Mouse (Mus musculus): ENCODE data around the gene Btbd9. TPM values are rescaled to one million over a fixed set of nuclear protein-coding genes. Genes with fewer than 3 reads are reported as not detected.
"Not testable (repeated sequence)": the region's sequence is repeated elsewhere in the genome, so short reads cannot be mapped to it uniquely, and the experiment has no call there.

The Btbd9 gene
- polyA plus RNA-seq, 1 experiment from 2014 or later = 56.0 TPM

GRCm38 (mm10) chr17:30549899-30550773 lies 26.2 kb downstream of the Btbd9 start:
- WGBS = 52% methylated on average over 9 of the region's 9 CpGs
- H3K36me3 ChIP-seq = no peaks in the 10 kb centered on the region
- H3K9me3 ChIP-seq = no peaks in the 10 kb centered on the region
- no peak overlapping the region for H3K27ac ChIP-seq
- no peaks in the 10 kb centered on the region for H3K27me3 ChIP-seq (replicated peaks)
- no peak for ATAC-seq (ENCODE audit: insufficient read depth, low FRiP score, low read depth)
- no peak overlapping the region for H3K9ac ChIP-seq
- H3K4me1 ChIP-seq = peaks cover 10% of the 10 kb centered on the region; the same call in 1 of the 2 replicates
- H3K4me3 ChIP-seq (replicated peaks) = no peak overlapping the region
- H3K4me2 ChIP-seq = no peak overlapping the region

GRCm38 (mm10) chr17:30539098-30539497 lies 37.2 kb downstream of the Btbd9 start:
- Histone ChIP-seq H3K9ac (no peak overlapping the region), H3K4me2 (no peak overlapping the region), H3K27ac (peak overlapping the region; percentile 48; the same call in 1 of the 2 replicates), H3K36me3 (no peaks in the 10 kb centered on the region), H3K27me3 (replicated peaks) (no peaks in the 10 kb centered on the region), H3K4me3 (replicated peaks) (no peak overlapping the region), H3K9me3 (no peaks in the 10 kb centered on the region), H3K4me1 (0 out of 2 replicates have a peak, but pooled peaks cover 5% of the 10 kb centered on the region)
- WGBS = 23% methylated on average over 8 of the region's 8 CpGs
- no peak for ATAC-seq (ENCODE audit: insufficient read depth, low FRiP score, low read depth)

- H3K27me3 ChIP-seq (replicated peaks) = no peaks in the 10 kb centered on the region
- 0 out of 2 replicates have a peak, but pooled peaks cover 5% of the 10 kb centered on the region for H3K4me1 ChIP-seq
- no peak for ATAC-seq (ENCODE audit: insufficient read depth, low FRiP score, low read depth)
- no peaks in the 10 kb centered on the region for H3K36me3 ChIP-seq
- H3K9me3 ChIP-seq = no peaks in the 10 kb centered on the region
- no peak overlapping the region for H3K4me2 ChIP-seq
- no peak overlapping the region for H3K9ac ChIP-seq
- H3K27ac ChIP-seq = no peak overlapping the region
- no peak overlapping the region for H3K4me3 ChIP-seq (replicated peaks)
- WGBS = 57% methylated on average over 5 of the region's 5 CpGs
Measured at GRCm38 (mm10) chr17:30536651-30537050, 39.6 kb downstream of the Btbd9 start.

- no peaks in the 10 kb centered on the region for H3K27me3 ChIP-seq (replicated peaks)
- no peak overlapping the region for H3K27ac ChIP-seq
- ATAC-seq (ENCODE audit: insufficient read depth, low FRiP score, low read depth) = no peak
- H3K9me3 ChIP-seq = no peaks in the 10 kb centered on the region
- no peak overlapping the region for H3K4me2 ChIP-seq
- H3K4me3 ChIP-seq (replicated peaks) = no peak overlapping the region
- H3K9ac ChIP-seq = no peak overlapping the region
- no peaks in the 10 kb centered on the region for H3K4me1 ChIP-seq
- H3K36me3 ChIP-seq = no peaks in the 10 kb centered on the region
- 92% methylated on average over 2 of the region's 2 CpGs for WGBS
Measured at GRCm38 (mm10) chr17:30533098-30533497, 43.2 kb downstream of the Btbd9 start.

GRCm38 (mm10) chr17:30530542-30530940 lies 45.7 kb downstream of the Btbd9 start:
- H3K27me3 ChIP-seq (replicated peaks) = no peaks in the 10 kb centered on the region
- no peak for ATAC-seq (ENCODE audit: insufficient read depth, low FRiP score, low read depth)
- 56% methylated on average over 4 of the region's 4 CpGs for WGBS

GRCm38 (mm10) chr17:30529632-30530541 lies 46.4 kb downstream of the Btbd9 start:
- Histone ChIP-seq H3K9me3 (no peaks in the 10 kb centered on the region), H3K36me3 (no peaks in the 10 kb centered on the region), H3K27ac (no peak overlapping the region), H3K4me3 (replicated peaks) (no peak overlapping the region), H3K9ac (no peak overlapping the region), H3K4me1 (peaks cover 4% of the 10 kb centered on the region; the same call in 1 of the 2 replicates), H3K27me3 (replicated peaks) (no peaks in the 10 kb centered on the region), H3K4me2 (no peak overlapping the region)
- WGBS = 75% methylated on average over 12 of the region's 12 CpGs
- ATAC-seq (ENCODE audit: insufficient read depth, low FRiP score, low read depth) = no peak

More at GRCm38 (mm10) chr17:30530542-30530940, 45.7 kb downstream of the Btbd9 start:
- no peaks in the 10 kb centered on the region for H3K36me3 ChIP-seq
- no peak overlapping the region for H3K27ac ChIP-seq
- no peak overlapping the region for H3K4me3 ChIP-seq (replicated peaks)
- H3K4me2 ChIP-seq = no peak overlapping the region
- no peak overlapping the region for H3K9ac ChIP-seq
- peaks cover 3% of the 10 kb centered on the region; the same call in 1 of the 2 replicates for H3K4me1 ChIP-seq
- no peaks in the 10 kb centered on the region for H3K9me3 ChIP-seq

- Histone ChIP-seq H3K4me3 (replicated peaks) (no peak overlapping the region), H3K27ac (no peak overlapping the region)
- 26% methylated on average over 6 of the region's 6 CpGs for WGBS
Measured at GRCm38 (mm10) chr17:30525405-30526295, 50.6 kb downstream of the Btbd9 start.

GRCm38 (mm10) chr17:30524451-30524850 lies 51.8 kb downstream of the Btbd9 start:
- 82% methylated on average over 7 of the region's 7 CpGs for WGBS
- ATAC-seq (ENCODE audit: insufficient read depth, low FRiP score, low read depth) = no peak
- no peaks in the 10 kb centered on the region for H3K36me3 ChIP-seq
- no peak overlapping the region for H3K4me2 ChIP-seq
- no peaks in the 10 kb centered on the region for H3K9me3 ChIP-seq
- no peak overlapping the region for H3K9ac ChIP-seq
- no peaks in the 10 kb centered on the region for H3K27me3 ChIP-seq (replicated peaks)
- no peak overlapping the region for H3K4me3 ChIP-seq (replicated peaks)
- peaks cover 4% of the 10 kb centered on the region; the same call in 1 of the 2 replicates for H3K4me1 ChIP-seq
- no peak overlapping the region for H3K27ac ChIP-seq

More at GRCm38 (mm10) chr17:30525405-30526295, 50.6 kb downstream of the Btbd9 start:
- Histone ChIP-seq H3K36me3 (no peaks in the 10 kb centered on the region), H3K9ac (no peak overlapping the region), H3K4me2 (no peak overlapping the region), H3K9me3 (no peaks in the 10 kb centered on the region), H3K27me3 (replicated peaks) (no peaks in the 10 kb centered on the region), H3K4me1 (peaks cover 4% of the 10 kb centered on the region; the same call in 1 of the 2 replicates)
- no peak for ATAC-seq (ENCODE audit: insufficient read depth, low FRiP score, low read depth)

- Histone ChIP-seq H3K9me3 (no peaks in the 10 kb centered on the region), H3K27ac (no peak overlapping the region), H3K9ac (no peak overlapping the region), H3K36me3 (no peaks in the 10 kb centered on the region), H3K4me1 (peaks cover 4% of the 10 kb centered on the region; the same call in 1 of the 2 replicates), H3K4me2 (no peak overlapping the region), H3K4me3 (replicated peaks) (no peak overlapping the region), H3K27me3 (replicated peaks) (no peaks in the 10 kb centered on the region)
- no peak for ATAC-seq (ENCODE audit: insufficient read depth, low FRiP score, low read depth)
- 77% methylated on average over 2 of the region's 2 CpGs for WGBS
Measured at GRCm38 (mm10) chr17:30523783-30524182, 52.5 kb downstream of the Btbd9 start.

GRCm38 (mm10) chr17:30522406-30523078 lies 53.7 kb downstream of the Btbd9 start:
- 90% methylated on average over 9 of the region's 9 CpGs for WGBS
- no peak overlapping the region for H3K9ac ChIP-seq

GRCm38 (mm10) chr17:30519172-30519512 lies 57.1 kb downstream of the Btbd9 start:
- ATAC-seq (ENCODE audit: insufficient read depth, low FRiP score, low read depth) = not testable (repeated sequence)
- WGBS = 83% methylated on average over 2 of the region's 2 CpGs

More at GRCm38 (mm10) chr17:30522406-30523078, 53.7 kb downstream of the Btbd9 start:
- H3K9me3 ChIP-seq = no peaks in the 10 kb centered on the region
- no peak for ATAC-seq (ENCODE audit: insufficient read depth, low FRiP score, low read depth)
- peaks cover 4% of the 10 kb centered on the region; the same call in 1 of the 2 replicates for H3K4me1 ChIP-seq
- no peak overlapping the region for H3K4me3 ChIP-seq (replicated peaks)
- no peaks in the 10 kb centered on the region for H3K27me3 ChIP-seq (replicated peaks)
- H3K36me3 ChIP-seq = no peaks in the 10 kb centered on the region
- H3K4me2 ChIP-seq = no peak overlapping the region
- no peak overlapping the region for H3K27ac ChIP-seq

More at GRCm38 (mm10) chr17:30519172-30519512, 57.1 kb downstream of the Btbd9 start:
- not testable (repeated sequence) for H3K36me3 ChIP-seq; H3K9ac ChIP-seq; H3K4me2 ChIP-seq; H3K4me3 ChIP-seq (replicated peaks); H3K4me1 ChIP-seq; H3K27me3 ChIP-seq (replicated peaks); H3K27ac ChIP-seq; H3K9me3 ChIP-seq
